17 mouse cellular contexts compared by ENCODE assay signal in the genomic region with DNA sequence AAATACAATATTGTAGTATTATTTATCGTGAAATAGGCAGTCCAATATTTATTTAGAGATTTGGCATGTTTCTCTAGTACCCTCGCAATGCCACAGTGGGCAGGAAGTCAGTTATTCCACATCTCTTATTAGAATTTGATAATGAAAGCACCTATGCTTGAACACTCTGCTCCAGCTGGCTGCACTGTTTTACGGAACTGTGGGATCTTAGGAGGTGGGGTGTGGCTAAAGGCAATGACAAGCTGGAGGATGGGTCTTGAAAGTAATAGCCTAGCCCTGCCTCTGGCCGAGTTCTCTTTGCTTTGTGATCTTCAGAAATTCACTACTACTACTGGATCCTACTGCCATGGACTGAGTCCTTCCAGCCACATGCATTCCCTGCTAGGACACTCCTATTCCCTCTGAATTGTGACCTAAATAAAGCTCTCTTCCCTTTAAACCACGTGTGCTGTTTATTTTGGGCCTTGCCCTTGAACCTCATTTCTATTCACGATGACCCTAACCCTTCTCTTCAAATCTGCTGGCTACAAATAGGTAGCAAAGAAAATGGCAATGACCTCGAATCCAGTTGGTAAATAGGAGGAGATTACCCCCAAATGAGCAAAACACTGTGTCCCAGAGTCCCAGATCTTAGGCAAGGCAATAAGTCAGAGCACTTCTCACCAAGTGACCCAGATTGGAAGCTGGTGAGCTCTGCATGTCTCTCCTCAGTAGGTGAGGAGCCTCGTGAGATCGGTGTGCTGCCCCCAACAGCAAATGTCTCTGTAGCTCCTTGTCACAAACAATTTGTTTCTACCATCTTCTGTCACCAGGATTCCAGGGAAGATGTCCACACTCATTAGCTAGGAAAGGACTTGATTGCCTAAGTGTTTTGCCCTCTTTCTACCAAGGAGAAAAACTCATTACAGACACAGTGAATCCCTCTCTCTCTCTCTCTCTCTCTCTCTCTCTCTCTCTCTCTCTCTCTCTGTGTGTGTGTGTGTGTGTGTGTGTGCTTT.
A peak's percentile ranks its signal among the peaks of the same experiment; 100 is the strongest.
DNase-seq lines count a peak whose midpoint lies in the region; ATAC-seq lines count a peak whose summit lies in the region.
"Had no signal": no experiment of that assay in that cellular context is flagged by ENCODE, and none has a peak within 500 bp of the region (broad histone marks: within the 10 kb centered on the region; RNA-seq: fewer than 3 reads in every experiment).

No protein-coding gene starts in this region.

- WGBS in heart, embryonic 12.5 days, result 47% methylated on average over 9 of the region's 9 CpGs
- 68% methylated on average over 9 of the region's 9 CpGs for WGBS in embryonic facial prominence, embryonic 10.5 days

- no peak; the same call in 1 of the 2 replicates for ATAC-seq in heart, embryonic 12.5 days (ENCODE audit: insufficient number of reproducible peaks, low FRiP score)
- ATAC-seq in hematopoietic stem cell, adult 5-6 weeks (replicated peaks in 1 of 2; ENCODE audit: insufficient read depth in 1 of 2, low FRiP score in 2 of 2, low TSS enrichment in 1 of 2, low read depth in 1 of 2, poor library complexity in 2 of 2, severe bottlenecking in 2 of 2), result peak; percentile 67 to 82
- ATAC-seq: CD4-positive, CD25-positive, alpha-beta regulatory T cell, adult 4 months; intestine, postnatal 0 days had no signal

- intact Hi-C loops in heart, postnatal 25 days (cut with DNase I), result no loop called here

- H3K36me3 ChIP-seq in heart, embryonic 12.5 days, result no peaks in the 10 kb centered on the region
- no peaks in the 10 kb centered on the region for H3K36me3 ChIP-seq in embryonic facial prominence, embryonic 10.5 days (replicated peaks)
- H3K36me3 ChIP-seq: embryonic facial prominence, embryonic 12.5 days had no signal

- peaks cover 34% of the 10 kb centered on the region for H3K4me1 ChIP-seq in heart, embryonic 12.5 days (replicated peaks)
- H3K4me1 ChIP-seq in embryonic facial prominence, embryonic 10.5 days, result peaks cover 5% of the 10 kb centered on the region

- peak overlapping the region; percentile 76 for H3K27ac ChIP-seq in heart, embryonic 12.5 days (ENCODE audit: poor library complexity, severe bottlenecking)
- no peak overlapping the region for H3K27ac ChIP-seq in embryonic facial prominence, embryonic 10.5 days (replicated peaks)
- H3K27ac ChIP-seq: embryonic facial prominence, embryonic 12.5 days had no signal

- peak overlapping the region; percentile 11; the same call in 1 of the 2 replicates for H3K4me2 ChIP-seq in heart, embryonic 12.5 days
- H3K4me2 ChIP-seq: embryonic facial prominence, embryonic 12.5 days had no signal

- H3K9me3 ChIP-seq in heart, embryonic 12.5 days (replicated peaks), result no peaks in the 10 kb centered on the region
- no peaks in the 10 kb centered on the region for H3K9me3 ChIP-seq in embryonic facial prominence, embryonic 10.5 days
- H3K9me3 ChIP-seq: embryonic facial prominence, embryonic 12.5 days had no signal

- no peaks in the 10 kb centered on the region for H3K27me3 ChIP-seq in heart, embryonic 12.5 days (replicated peaks)
- H3K27me3 ChIP-seq in embryonic facial prominence, embryonic 10.5 days (replicated peaks; ENCODE audit: low read depth, poor library complexity, severe bottlenecking), result no peaks in the 10 kb centered on the region
- H3K27me3 ChIP-seq: embryonic facial prominence, embryonic 12.5 days had no signal

- H3K4me3 ChIP-seq in heart, embryonic 12.5 days, result no peak overlapping the region
- H3K4me3 ChIP-seq in embryonic facial prominence, embryonic 10.5 days, result no peak overlapping the region
- H3K4me3 ChIP-seq: embryonic facial prominence, embryonic 12.5 days had no signal

- H3K9ac ChIP-seq in heart, embryonic 12.5 days, result no peak overlapping the region
- H3K9ac ChIP-seq: embryonic facial prominence, embryonic 12.5 days had no signal

- DNase-seq in heart, postnatal 25 days (ENCODE audit: low spot score), result no peak
- DNase-seq in Muller cell, postnatal 12 days (ENCODE audit: inconsistent ontology term), result peak; percentile 46
- DNase-seq in brain, adult 2 months (ENCODE audit: low read depth, low spot score), result peak; percentile 33
- DNase-seq in embryonic facial prominence, embryonic 10.5 days (ENCODE audit: low spot score), result no peak
- DNase-seq in thymus, postnatal 14 days, result no peak
- DNase-seq: adrenal gland, adult 8-10 months; cerebellum, postnatal 14 days; kidney, postnatal 10 days; layer of hippocampus, adult 9-11 months; lung, postnatal 36 days; midbrain, embryonic 14.5 days; thymus, adult 2 months had no signal

Comparison
In these comparisons a context has a peak if more than half of its experiments do, and no peak if none do; other contexts are left out.
1. DNase-seq: peak in Muller cell, postnatal 12 days (single experiment) and brain, adult 2 months (single experiment); none in heart, postnatal 25 days (single experiment), embryonic facial prominence, embryonic 10.5 days (single experiment) and thymus, postnatal 14 days (single experiment).